Mouse (Mus musculus) retina, adult 2 months (tissue): ENCODE results near the gene Fgf23.

Experiments used
- DNase-seq: peaks from one replicate; pipeline ENCODE4 v3.0.0-alpha.2; 2012; ENCODE audit warnings: low read depth, low spot score

Fgf23 gene

GRCm38 (mm10) chr6:127114753-127115456 is 42.2 kb downstream of the Fgf23 start:
- DNase-seq, result no peak

- no peak for DNase-seq
Measured at GRCm38 (mm10) chr6:127122221-127122806, 49.6 kb downstream of the Fgf23 start.

- no peak for DNase-seq
Measured at GRCm38 (mm10) chr6:127122996-127123395, 50.3 kb downstream of the Fgf23 start.

- DNase-seq, result no peak
Measured at GRCm38 (mm10) chr6:127123506-127123905, 50.8 kb downstream of the Fgf23 start.

- DNase-seq, result no peak
Measured at GRCm38 (mm10) chr6:127129659-127130058, 57.0 kb downstream of the Fgf23 start.

- DNase-seq, result no peak
Measured at GRCm38 (mm10) chr6:127130377-127130776, 57.7 kb downstream of the Fgf23 start.
